Mouse (Mus musculus) liver, embryonic 11.5 days (tissue): ENCODE results near the gene Cul4a. TPM values are rescaled to one million over a fixed set of nuclear protein-coding genes. Genes with fewer than 3 reads are reported as not detected.
A peak's percentile ranks its signal among the peaks of the same experiment; 100 is the strongest.
"Not testable (repeated sequence)": the region's sequence is repeated elsewhere in the genome, so short reads cannot be mapped to it uniquely, and the experiment has no call there.

Experiments used
- ATAC-seq: fragments of 200-750 bp; cut with Nextera tagmentation; replicated peaks from 2 replicates; pipeline ENCODE4 v1.8.0; 2017; ENCODE audit warnings: moderate number of reproducible peaks, mild to moderate bottlenecking, moderate TSS enrichment, moderate library complexity; ENCODE audit not compliant: low FRiP score
- DNase-seq: peaks from one replicate; pipeline ENCODE4 v3.0.0-alpha.2; 2017; ENCODE audit warnings: low spot score
- H3K27ac ChIP-seq: fragments of 300-500 bp; sonication (generic); 2 replicates; pipeline ENCODE4 v1.5.1; 2014; ENCODE audit warnings: mild to moderate bottlenecking, low read depth, low read length, control low read depth
- H3K27me3 ChIP-seq: fragments of 300-500 bp; sonication (generic); replicated peaks from 2 replicates; pipeline ENCODE4 v1.6.1; 2014; ENCODE audit warnings: low read length, mixed read lengths; ENCODE audit not compliant: control insufficient read depth, insufficient read depth
- H3K36me3 ChIP-seq: fragments of 300-500 bp; sonication (generic); 2 replicates; pipeline ENCODE4 v1.6.1; 2014; ENCODE audit warnings: mild to moderate bottlenecking, low read length, moderate library complexity, mixed read lengths; ENCODE audit not compliant: control insufficient read depth, insufficient read depth
- H3K4me1 ChIP-seq: fragments of 300-500 bp; sonication (generic); replicated peaks from 2 replicates; pipeline ENCODE4 v1.6.1; 2014; ENCODE audit warnings: low read length, mixed read lengths; ENCODE audit not compliant: control insufficient read depth, insufficient read depth
- H3K4me2 ChIP-seq: fragments of 300-500 bp; sonication (generic); 2 replicates; pipeline ENCODE4 v1.6.1; 2014; ENCODE audit warnings: mild to moderate bottlenecking, control low read depth, moderate library complexity
- H3K4me3 ChIP-seq: fragments of 300-500 bp; sonication (generic); 2 replicates; pipeline ENCODE4 v1.5.1; 2014; ENCODE audit warnings: low read depth, low read length, control low read depth
- H3K9ac ChIP-seq: fragments of 300-500 bp; sonication (generic); 2 replicates; pipeline ENCODE4 v1.6.1; 2014; ENCODE audit warnings: low read depth, low read length, control low read depth
- H3K9me3 ChIP-seq: fragments of 300-500 bp; sonication (generic); 2 replicates; pipeline ENCODE4 v1.6.1; 2016; ENCODE audit warnings: low read length, inconsistent platforms, mixed read lengths; ENCODE audit not compliant: control insufficient read depth
- WGBS: fragments of 180-500 bp; shearing (Covaris S2); extraction: QIAGEN DNeasy Blood & Tissue Kit; methylation state at CpG from one replicate; pipeline ENCODE4 v1.1.7; 2014; 5-methylcytosine and 5-hydroxymethylcytosine counted together
- polyA plus RNA-seq: library from polyadenylated mRNA; unstranded; fragments of >200 nt; fragmentation: Nextera tagmentation; extraction: Ambion mirVana; gene quantifications from 2 replicates; pipeline ENCODE4 v1.2.1, GENCODE M21; 2014

Cul4a gene
- polyA plus RNA-seq, 1 experiment from 2014 or later = 111 TPM

GRCm38 (mm10) chr8:13118516-13118915 is 13.1 kb downstream of the Cul4a start:
- ATAC-seq = no peak
- H3K27ac ChIP-seq = no peak overlapping the region
- no peak for DNase-seq
- H3K4me1 ChIP-seq = peaks cover 27% of the 10 kb centered on the region
- no peak overlapping the region for H3K9ac ChIP-seq
- H3K4me3 ChIP-seq = no peak overlapping the region
- H3K9me3 ChIP-seq = no peaks in the 10 kb centered on the region
- no peaks in the 10 kb centered on the region for H3K27me3 ChIP-seq
- WGBS = 88% methylated on average over 3 of the region's 3 CpGs
- no peak overlapping the region for H3K4me2 ChIP-seq
- peaks cover 21% of the 10 kb centered on the region for H3K36me3 ChIP-seq

GRCm38 (mm10) chr8:13120882-13121665 is 15.7 kb downstream of the Cul4a start:
- Histone ChIP-seq H3K9ac (no peak overlapping the region), H3K4me1 (peaks cover 31% of the 10 kb centered on the region), H3K27me3 (no peaks in the 10 kb centered on the region), H3K4me2 (peak overlapping the region; percentile 41), H3K27ac (peak overlapping the region; percentile 79), H3K9me3 (no peaks in the 10 kb centered on the region), H3K36me3 (peaks cover 35% of the 10 kb centered on the region), H3K4me3 (no peak overlapping the region)
- DNase-seq = peak; percentile 40
- 61% methylated on average over 7 of the region's 7 CpGs for WGBS
- peak; percentile 87 for ATAC-seq

- H3K4me3 ChIP-seq = no peak overlapping the region
- H3K4me1 ChIP-seq = peaks cover 31% of the 10 kb centered on the region
- H3K4me2 ChIP-seq = peak overlapping the region; percentile 39
- peak overlapping the region; percentile 79; the same call in 1 of the 2 replicates for H3K27ac ChIP-seq
- 54% methylated on average over 7 of the region's 7 CpGs for WGBS
- DNase-seq = no peak
- no peaks in the 10 kb centered on the region for H3K27me3 ChIP-seq
- ATAC-seq = peak; percentile 66
- no peaks in the 10 kb centered on the region for H3K9me3 ChIP-seq
- peaks cover 49% of the 10 kb centered on the region for H3K36me3 ChIP-seq
- peak overlapping the region; percentile 12; the same call in 1 of the 2 replicates for H3K9ac ChIP-seq
Observed at GRCm38 (mm10) chr8:13122887-13123421, 17.5 kb downstream of the Cul4a start.

- peaks cover 48% of the 10 kb centered on the region for H3K36me3 ChIP-seq
- no peak for DNase-seq
- WGBS = 91% methylated on average over 8 of the region's 8 CpGs
Observed at GRCm38 (mm10) chr8:13124897-13125296, 19.5 kb downstream of the Cul4a start.

GRCm38 (mm10) chr8:13132220-13132619 is 26.8 kb downstream of the Cul4a start:
- H3K27ac ChIP-seq, H3K9me3 ChIP-seq, H3K4me2 ChIP-seq, H3K27me3 ChIP-seq, ATAC-seq, H3K9ac ChIP-seq, H3K4me1 ChIP-seq, DNase-seq, H3K4me3 ChIP-seq: not testable (repeated sequence)
- H3K36me3 ChIP-seq = peaks cover 72% of the 10 kb centered on the region
- 65% methylated on average over 9 of the region's 9 CpGs for WGBS

More at GRCm38 (mm10) chr8:13124897-13125296, 19.5 kb downstream of the Cul4a start:
- H3K27me3 ChIP-seq = no peaks in the 10 kb centered on the region
- no peaks in the 10 kb centered on the region for H3K9me3 ChIP-seq
- H3K4me1 ChIP-seq = peaks cover 28% of the 10 kb centered on the region
- no peak overlapping the region for H3K27ac ChIP-seq
- no peak overlapping the region for H3K9ac ChIP-seq
- no peak for ATAC-seq
- no peak overlapping the region for H3K4me3 ChIP-seq
- no peak overlapping the region for H3K4me2 ChIP-seq

- H3K9me3 ChIP-seq = no peaks in the 10 kb centered on the region
- no peak for DNase-seq
- WGBS = 92% methylated on average over 6 of the region's 6 CpGs
- H3K36me3 ChIP-seq = peaks cover 85% of the 10 kb centered on the region
- H3K27ac ChIP-seq = no peak overlapping the region
- H3K4me1 ChIP-seq = no peaks in the 10 kb centered on the region
- H3K4me3 ChIP-seq = no peak overlapping the region
- no peak overlapping the region for H3K4me2 ChIP-seq
- ATAC-seq = no peak
- no peak overlapping the region for H3K9ac ChIP-seq
- no peaks in the 10 kb centered on the region for H3K27me3 ChIP-seq
Observed at GRCm38 (mm10) chr8:13139641-13140182, 34.3 kb downstream of the Cul4a start.

- 89% methylated on average over 5 of the region's 5 CpGs for WGBS
- Histone ChIP-seq H3K27me3 (no peaks in the 10 kb centered on the region), H3K4me2 (no peak overlapping the region), H3K4me3 (no peak overlapping the region), H3K4me1 (no peaks in the 10 kb centered on the region), H3K9ac (no peak overlapping the region), H3K36me3 (peaks cover 85% of the 10 kb centered on the region), H3K27ac (no peak overlapping the region), H3K9me3 (no peaks in the 10 kb centered on the region)
- DNase-seq (no peak), ATAC-seq (no peak)
Observed at GRCm38 (mm10) chr8:13141681-13142080, 36.3 kb downstream of the Cul4a start.

GRCm38 (mm10) chr8:13148476-13148875 is 43.1 kb downstream of the Cul4a start:
- Histone ChIP-seq H3K9ac (no peak overlapping the region), H3K9me3 (no peaks in the 10 kb centered on the region), H3K4me3 (no peak overlapping the region), H3K4me1 (no peaks in the 10 kb centered on the region), H3K27ac (no peak overlapping the region), H3K27me3 (no peaks in the 10 kb centered on the region), H3K36me3 (peaks cover 41% of the 10 kb centered on the region), H3K4me2 (no peak overlapping the region)
- ATAC-seq (no peak), DNase-seq (no peak)
- 87% methylated on average over 2 of the region's 2 CpGs for WGBS
